Mouse (Mus musculus): Measurements from ENCODE around the gene Mastl. TPM values are rescaled to one million over a fixed set of nuclear protein-coding genes. Genes with fewer than 3 reads are reported as not detected.

Mastl gene
- polyA plus RNA-seq, 1 experiment, result 0.70 TPM

Other genes starting within 250 kb of the Mastl start
- 73.1 and 88.4 TPM in 2 replicates for gene Abi1, start 115.8 kb downstream of the Mastl start, polyA plus RNA-seq (2012; rRNA removed)
- gene Acbd5, start 87.9 kb downstream of the Mastl start, polyA plus RNA-seq (2012; rRNA removed), result 20.3 and 23.0 TPM in 2 replicates
- gene Yme1l1, start 345 bp upstream of the Mastl start, polyA plus RNA-seq (2012; rRNA removed), result 34.5 and 36.6 TPM in 2 replicates
- gene 4931423N10Rik, start 51.5 kb upstream of the Mastl start, polyA plus RNA-seq (2012; rRNA removed), result 0.04 and 0.12 TPM in 2 replicates
- not detected in 2 replicates for gene Nxph2, start 165.2 kb upstream of the Mastl start, polyA plus RNA-seq (2012; rRNA removed)